Mouse (Mus musculus): ENCODE results near the gene Mab21l1. TPM values are rescaled to one million over a fixed set of nuclear protein-coding genes. Genes with fewer than 3 reads are reported as not detected.

The Mab21l1 gene
- not detected in 2 replicates for total RNA-seq (2017)

- no peak for ATAC-seq (ENCODE audit: extremely low read depth, insufficient number of reproducible peaks, low FRiP score, poor library complexity, severe bottlenecking)
Measured at GRCm38 (mm10) chr3:55782056-55782687, at the start of gene Mab21l1. TSS of gene Mab21l1 (plus strand) at chr3:55782510.

- no peak for ATAC-seq (ENCODE audit: extremely low read depth, insufficient number of reproducible peaks, low FRiP score, poor library complexity, severe bottlenecking)
Measured at GRCm38 (mm10) chr3:55733665-55734064, 48.6 kb upstream of the Mab21l1 start.

GRCm38 (mm10) chr3:55741428-55741827 is 40.9 kb upstream of the Mab21l1 start:
- ATAC-seq (ENCODE audit: extremely low read depth, insufficient number of reproducible peaks, low FRiP score, poor library complexity, severe bottlenecking), result no peak

GRCm38 (mm10) chr3:55742218-55742617 is 40.1 kb upstream of the Mab21l1 start:
- ATAC-seq (ENCODE audit: extremely low read depth, insufficient number of reproducible peaks, low FRiP score, poor library complexity, severe bottlenecking), result no peak

- ATAC-seq (ENCODE audit: extremely low read depth, insufficient number of reproducible peaks, low FRiP score, poor library complexity, severe bottlenecking), result no peak
Measured at GRCm38 (mm10) chr3:55742654-55743053, 39.7 kb upstream of the Mab21l1 start.

GRCm38 (mm10) chr3:55743885-55744284 is 38.4 kb upstream of the Mab21l1 start:
- ATAC-seq (ENCODE audit: extremely low read depth, insufficient number of reproducible peaks, low FRiP score, poor library complexity, severe bottlenecking), result no peak

- ATAC-seq (ENCODE audit: extremely low read depth, insufficient number of reproducible peaks, low FRiP score, poor library complexity, severe bottlenecking), result no peak
Measured at GRCm38 (mm10) chr3:55750445-55751065, 31.8 kb upstream of the Mab21l1 start.

- no peak for ATAC-seq (ENCODE audit: extremely low read depth, insufficient number of reproducible peaks, low FRiP score, poor library complexity, severe bottlenecking)
Measured at GRCm38 (mm10) chr3:55751363-55751762, 30.9 kb upstream of the Mab21l1 start.

- ATAC-seq (ENCODE audit: extremely low read depth, insufficient number of reproducible peaks, low FRiP score, poor library complexity, severe bottlenecking), result no peak
Measured at GRCm38 (mm10) chr3:55752558-55752957, 29.8 kb upstream of the Mab21l1 start.

- no peak for ATAC-seq (ENCODE audit: extremely low read depth, insufficient number of reproducible peaks, low FRiP score, poor library complexity, severe bottlenecking)
Measured at GRCm38 (mm10) chr3:55753872-55754271, 28.4 kb upstream of the Mab21l1 start.

- no peak for ATAC-seq (ENCODE audit: extremely low read depth, insufficient number of reproducible peaks, low FRiP score, poor library complexity, severe bottlenecking)
Measured at GRCm38 (mm10) chr3:55754981-55755608, 27.2 kb upstream of the Mab21l1 start.

GRCm38 (mm10) chr3:55755805-55756601 is 26.3 kb upstream of the Mab21l1 start:
- ATAC-seq (ENCODE audit: extremely low read depth, insufficient number of reproducible peaks, low FRiP score, poor library complexity, severe bottlenecking), result no peak

GRCm38 (mm10) chr3:55756602-55757190 is 25.6 kb upstream of the Mab21l1 start:
- ATAC-seq (ENCODE audit: extremely low read depth, insufficient number of reproducible peaks, low FRiP score, poor library complexity, severe bottlenecking), result no peak

GRCm38 (mm10) chr3:55758297-55758696 is 24.0 kb upstream of the Mab21l1 start:
- no peak for ATAC-seq (ENCODE audit: extremely low read depth, insufficient number of reproducible peaks, low FRiP score, poor library complexity, severe bottlenecking)

GRCm38 (mm10) chr3:55763591-55763990 is 18.7 kb upstream of the Mab21l1 start:
- ATAC-seq (ENCODE audit: extremely low read depth, insufficient number of reproducible peaks, low FRiP score, poor library complexity, severe bottlenecking), result no peak

GRCm38 (mm10) chr3:55768654-55769053 is 13.7 kb upstream of the Mab21l1 start:
- ATAC-seq (ENCODE audit: extremely low read depth, insufficient number of reproducible peaks, low FRiP score, poor library complexity, severe bottlenecking), result no peak

GRCm38 (mm10) chr3:55769308-55769707 is 13.0 kb upstream of the Mab21l1 start:
- ATAC-seq (ENCODE audit: extremely low read depth, insufficient number of reproducible peaks, low FRiP score, poor library complexity, severe bottlenecking), result no peak

- no peak for ATAC-seq (ENCODE audit: extremely low read depth, insufficient number of reproducible peaks, low FRiP score, poor library complexity, severe bottlenecking)
Measured at GRCm38 (mm10) chr3:55774203-55774602, 8.1 kb upstream of the Mab21l1 start.

GRCm38 (mm10) chr3:55775245-55775644 is 7.1 kb upstream of the Mab21l1 start:
- ATAC-seq (ENCODE audit: extremely low read depth, insufficient number of reproducible peaks, low FRiP score, poor library complexity, severe bottlenecking), result no peak

Measured in neutrophil, adult 5-6 weeks (primary cell).